Mouse (Mus musculus) stomach, postnatal 0 days (tissue): ENCODE measurements around the gene Mical3. TPM values are rescaled to one million over a fixed set of nuclear protein-coding genes. Genes with fewer than 3 reads are reported as not detected.

Experiments
- ATAC-seq: fragments of 200-750 bp; cut with Nextera tagmentation; 2 replicates; pipeline ENCODE4 v1.8.0; 2017; ENCODE audit not compliant: low FRiP score, low TSS enrichment
- DNase-seq: peaks from one replicate; pipeline ENCODE4 v3.0.0-alpha.2; 2016; ENCODE audit warnings: low spot score
- H3K27ac ChIP-seq: fragments of 300-500 bp; sonication (generic); replicated peaks from 2 replicates; pipeline ENCODE4 v1.5.1; 2014; ENCODE audit warnings: mild to moderate bottlenecking, control low read depth
- H3K27me3 ChIP-seq: fragments of 300-500 bp; sonication (generic); 2 replicates; pipeline ENCODE4 v1.6.1; 2014; ENCODE audit warnings: low read length; ENCODE audit not compliant: control insufficient read depth, insufficient read depth
- H3K36me3 ChIP-seq: fragments of 300-500 bp; sonication (generic); 2 replicates; pipeline ENCODE4 v1.6.1; 2014; ENCODE audit warnings: low read length, mixed read lengths; ENCODE audit not compliant: control insufficient read depth, insufficient read depth
- H3K4me1 ChIP-seq: fragments of 300-500 bp; sonication (generic); replicated peaks from 2 replicates; pipeline ENCODE4 v1.6.1; 2014; ENCODE audit warnings: antibody characterized with exemption; ENCODE audit not compliant: control insufficient read depth, insufficient read depth
- H3K4me2 ChIP-seq: fragments of 300-500 bp; sonication (generic); replicated peaks from 2 replicates; pipeline ENCODE4 v1.6.1; 2014; ENCODE audit warnings: low read depth, mild to moderate bottlenecking, control low read depth, moderate library complexity
- H3K4me3 ChIP-seq: fragments of 300-500 bp; sonication (generic); 2 replicates; pipeline ENCODE4 v1.5.1; 2014; ENCODE audit warnings: low read depth, low read length, control low read depth
- H3K9ac ChIP-seq: fragments of 300-500 bp; sonication (generic); 2 replicates; pipeline ENCODE4 v1.6.1; 2014; ENCODE audit warnings: mild to moderate bottlenecking, low read length, control low read depth, mixed read lengths
- H3K9me3 ChIP-seq: fragments of 300-500 bp; sonication (generic); 2 replicates; pipeline ENCODE4 v1.6.1; 2016; ENCODE audit warnings: low read length; ENCODE audit not compliant: control insufficient read depth
- CTCF ChIP-seq: IDR thresholded peaks from 2 replicates; pipeline ENCODE4 v1.5.1; 2016; ENCODE audit warnings: antibody characterized with exemption, low read depth, mild to moderate bottlenecking, moderate library complexity
- EP300 ChIP-seq: optimal IDR thresholded peaks from 2 replicates; pipeline ENCODE3; 2016; ENCODE audit warnings: antibody characterized with exemption
- WGBS: fragments of 180-500 bp; shearing (Covaris S2); extraction: QIAGEN DNeasy Blood & Tissue Kit; methylation state at CpG from one replicate; pipeline ENCODE4 v1.1.7; 2014; 5-methylcytosine and 5-hydroxymethylcytosine counted together
- polyA plus RNA-seq: library from polyadenylated mRNA; unstranded; fragments of >200 nt; fragmentation: Nextera tagmentation; extraction: Ambion mirVana; gene quantifications from 2 replicates; pipeline ENCODE4 v1.2.1, GENCODE M21; 2015

Gene Mical3
- polyA plus RNA-seq, 1 experiment from 2014 or later: 4.5 TPM

DNA sequence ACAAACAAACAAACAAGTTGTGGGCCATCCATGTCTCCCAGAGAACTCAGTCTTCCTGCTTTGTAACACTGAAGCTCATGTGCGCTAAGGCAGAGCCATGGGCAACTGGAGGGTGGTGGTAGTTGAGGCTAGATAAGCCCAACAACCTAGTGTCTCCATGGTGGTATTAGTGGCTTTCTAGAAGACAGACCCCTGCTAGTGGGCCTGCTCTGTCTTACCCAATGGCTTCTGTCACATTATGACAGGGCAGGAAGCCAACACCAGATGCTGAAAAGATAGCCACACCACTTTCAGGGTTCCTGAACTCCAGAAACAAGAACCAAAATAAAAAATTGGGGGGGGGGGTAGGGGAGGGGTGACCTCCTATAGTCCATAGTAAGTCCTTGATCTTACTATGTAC is 55.0 kb downstream of the Mical3 start:
- WGBS: 100% methylated on average over 1 of the region's 1 CpGs
- ATAC-seq: no peak
- Histone ChIP-seq H3K4me1 (no peaks in the 10 kb centered on the region), H3K9ac (no peak overlapping the region), H3K27ac (no peak overlapping the region), H3K27me3 (no peaks in the 10 kb centered on the region), H3K36me3 (no peaks in the 10 kb centered on the region), H3K9me3 (no peaks in the 10 kb centered on the region), H3K4me3 (no peak overlapping the region), H3K4me2 (no peak overlapping the region)
- no peak for DNase-seq
- no peak for TF ChIP-seq CTCF
- no peak for TF ChIP-seq EP300

DNA sequence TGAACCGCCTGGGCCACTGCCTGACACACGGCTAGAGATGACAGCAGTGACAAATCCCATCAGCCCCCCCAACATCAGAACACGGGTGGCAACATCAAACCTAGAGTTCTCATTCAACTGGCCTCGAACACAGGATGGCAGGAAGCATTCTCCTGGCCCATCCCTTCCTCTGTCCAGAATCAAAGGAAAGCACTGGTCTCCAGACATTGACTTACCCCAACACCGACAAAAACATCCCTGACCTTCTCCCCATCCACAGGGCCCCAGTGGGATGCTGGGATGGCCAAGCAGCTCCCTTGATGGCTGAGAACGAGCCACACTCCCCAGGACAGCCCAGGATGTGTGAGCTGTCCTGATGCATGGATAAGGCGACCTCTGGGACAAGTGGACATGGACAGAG is 57.5 kb downstream of the Mical3 start:
- DNase-seq: no peak
- ATAC-seq: no peak
- Histone ChIP-seq H3K4me3 (no peak overlapping the region), H3K9me3 (no peaks in the 10 kb centered on the region), H3K36me3 (no peaks in the 10 kb centered on the region), H3K9ac (no peak overlapping the region), H3K4me1 (no peaks in the 10 kb centered on the region; the same call in 1 of the 2 replicates), H3K27me3 (no peaks in the 10 kb centered on the region), H3K27ac (no peak overlapping the region), H3K4me2 (no peak overlapping the region)
- no peak for TF ChIP-seq CTCF
- TF ChIP-seq EP300: no peak
- 74% methylated on average over 7 of the region's 7 CpGs for WGBS

DNA sequence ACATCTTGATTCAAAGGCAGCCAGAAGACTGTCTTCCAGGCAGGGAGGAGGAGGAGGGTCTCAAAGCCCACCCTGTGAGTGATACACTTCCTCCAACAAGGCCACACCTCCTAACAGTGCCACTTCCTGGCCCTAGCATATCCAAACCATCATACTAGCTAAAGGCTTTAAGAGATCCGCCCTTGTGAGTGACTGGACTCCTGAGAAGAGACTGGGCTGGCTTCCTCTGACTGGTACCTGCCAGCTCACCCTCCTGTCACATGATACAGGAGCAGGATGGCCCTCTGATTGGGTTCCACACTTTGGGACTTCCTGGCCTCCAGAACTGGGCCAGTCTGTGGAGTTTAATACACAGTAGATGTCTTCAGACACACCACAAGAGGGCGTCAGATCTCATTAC is 58.2 kb downstream of the Mical3 start:
- Histone ChIP-seq H3K36me3 (no peaks in the 10 kb centered on the region), H3K9ac (no peak overlapping the region; the same call in 1 of the 2 replicates), H3K4me3 (no peak overlapping the region), H3K9me3 (no peaks in the 10 kb centered on the region), H3K4me2 (no peak overlapping the region), H3K27ac (no peak overlapping the region), H3K27me3 (no peaks in the 10 kb centered on the region), H3K4me1 (peaks cover 6% of the 10 kb centered on the region; the same call in 1 of the 2 replicates)
- no peak for DNase-seq
- no peak for ATAC-seq
- WGBS: 79% methylated on average over 2 of the region's 2 CpGs
- TF ChIP-seq CTCF (no peak), EP300 (no peak)

DNA sequence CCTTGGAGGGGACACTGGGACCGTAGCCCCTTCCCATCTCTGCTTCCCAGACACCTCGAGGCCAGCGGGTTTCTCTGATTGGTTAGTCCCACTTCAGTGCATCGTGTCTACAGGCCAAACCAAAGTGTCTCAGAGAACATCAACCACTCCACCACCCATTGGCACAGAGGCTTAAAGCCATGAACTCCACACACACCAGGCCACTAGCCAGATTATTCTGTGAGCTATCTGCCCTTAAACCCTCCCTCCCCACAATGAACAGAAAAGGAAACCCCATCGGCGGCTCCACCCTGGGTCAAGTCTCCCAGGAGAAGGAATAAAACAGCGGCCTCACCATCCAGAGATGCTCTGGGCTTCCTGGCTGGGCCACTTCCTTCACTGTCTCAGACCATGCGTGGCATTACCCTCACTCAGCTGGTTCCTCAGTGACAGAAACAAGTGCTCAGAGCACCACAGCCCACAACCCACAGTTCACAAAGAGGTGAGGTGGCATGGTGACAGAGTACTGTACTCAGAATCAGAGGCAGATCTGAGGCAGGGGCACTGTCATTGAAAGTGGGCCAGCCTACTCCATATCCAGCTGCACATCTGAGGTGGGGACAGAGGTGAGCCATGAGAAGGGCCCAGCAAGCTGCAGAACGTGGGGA is 60.1 kb downstream of the Mical3 start:
- WGBS: 80% methylated on average over 9 of the region's 9 CpGs
- peaks cover 13% of the 10 kb centered on the region for H3K4me1 ChIP-seq

DNA sequence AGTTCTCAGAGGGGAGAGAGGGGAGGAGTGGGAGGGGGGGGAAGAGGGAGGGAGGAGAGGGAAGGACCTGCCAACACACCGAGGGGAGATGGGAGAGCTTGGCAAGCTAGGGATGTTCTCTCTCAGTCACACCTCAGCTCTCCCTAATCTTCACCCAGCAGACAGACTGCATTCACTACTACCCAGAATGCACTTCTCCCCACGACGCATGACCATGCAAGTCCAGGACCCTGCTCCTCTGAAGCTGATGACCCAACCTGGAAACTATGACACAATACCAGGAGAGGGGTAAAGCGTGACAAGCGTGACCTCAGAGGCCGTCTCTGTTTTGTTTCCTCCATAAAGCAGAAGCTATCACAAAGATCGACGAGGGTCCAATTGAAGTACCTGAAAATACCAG is 61.6 kb downstream of the Mical3 start:
- TF ChIP-seq EP300: no peak
- no peak for TF ChIP-seq CTCF
- Histone ChIP-seq H3K4me1 (peaks cover 15% of the 10 kb centered on the region), H3K4me3 (no peak overlapping the region), H3K9ac (no peak overlapping the region), H3K4me2 (no peak overlapping the region), H3K27me3 (no peaks in the 10 kb centered on the region), H3K27ac (no peak overlapping the region), H3K9me3 (no peaks in the 10 kb centered on the region), H3K36me3 (no peaks in the 10 kb centered on the region)
- DNase-seq (no peak), ATAC-seq (no peak)
- WGBS: 73% methylated on average over 8 of the region's 8 CpGs

More for the DNA sequence above, 60.1 kb downstream of the Mical3 start:
- ATAC-seq: no peak
- H3K9ac ChIP-seq: no peak overlapping the region
- H3K4me3 ChIP-seq: no peak overlapping the region
- H3K4me2 ChIP-seq: no peak overlapping the region
- no peaks in the 10 kb centered on the region for H3K27me3 ChIP-seq
- H3K9me3 ChIP-seq: no peaks in the 10 kb centered on the region
- no peak for DNase-seq
- no peak for TF ChIP-seq EP300
- H3K27ac ChIP-seq: no peak overlapping the region
- H3K36me3 ChIP-seq: no peaks in the 10 kb centered on the region

DNA sequence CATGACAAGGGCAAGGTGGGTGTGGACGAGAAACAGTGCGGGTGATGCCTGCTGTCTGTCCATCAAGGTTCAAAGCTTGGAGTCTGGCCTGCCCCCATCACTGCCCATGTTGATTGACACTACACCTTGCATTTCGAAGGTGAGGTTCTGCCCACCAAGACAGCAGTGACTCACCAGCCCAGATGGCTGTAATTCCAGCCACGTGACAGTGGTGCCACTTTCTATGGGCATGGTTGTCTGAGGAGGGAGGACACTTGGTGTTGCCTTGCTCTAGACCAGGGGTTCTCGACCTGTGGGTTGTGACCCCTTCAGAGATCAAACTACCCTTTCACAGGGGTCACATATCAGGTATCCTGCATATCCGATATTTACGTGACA is 62.7 kb downstream of the Mical3 start:
- Histone ChIP-seq H3K9ac (no peak overlapping the region), H3K4me3 (no peak overlapping the region), H3K4me2 (no peak overlapping the region), H3K36me3 (no peaks in the 10 kb centered on the region), H3K9me3 (no peaks in the 10 kb centered on the region), H3K27me3 (no peaks in the 10 kb centered on the region), H3K27ac (peak overlapping the region; percentile 65; the same call in 1 of the 2 replicates), H3K4me1 (peaks cover 15% of the 10 kb centered on the region)
- TF ChIP-seq EP300 (no peak), CTCF (no peak)
- DNase-seq (no peak), ATAC-seq (no peak)
- 68% methylated on average over 7 of the region's 7 CpGs for WGBS
